Mouse (Mus musculus) ES-Bruce4 (cell line): Measurements from ENCODE around the gene Gm20521.

Experiments used
- CTCF ChIP-seq: IDR thresholded peaks from one replicate; pipeline ENCODE4 v1.8.1; 2011; ENCODE audit warnings: low read depth, low read length
- EP300 ChIP-seq: IDR thresholded peaks from 2 replicates; pipeline ENCODE4 v1.6.1; 2011; ENCODE audit warnings: low read depth, low read length; ENCODE audit not compliant: insufficient read depth
- POLR2A ChIP-seq: IDR thresholded peaks from one replicate; pipeline ENCODE4 v1.8.1; 2011; ENCODE audit warnings: low read length; ENCODE audit not compliant: insufficient read depth

DNA sequence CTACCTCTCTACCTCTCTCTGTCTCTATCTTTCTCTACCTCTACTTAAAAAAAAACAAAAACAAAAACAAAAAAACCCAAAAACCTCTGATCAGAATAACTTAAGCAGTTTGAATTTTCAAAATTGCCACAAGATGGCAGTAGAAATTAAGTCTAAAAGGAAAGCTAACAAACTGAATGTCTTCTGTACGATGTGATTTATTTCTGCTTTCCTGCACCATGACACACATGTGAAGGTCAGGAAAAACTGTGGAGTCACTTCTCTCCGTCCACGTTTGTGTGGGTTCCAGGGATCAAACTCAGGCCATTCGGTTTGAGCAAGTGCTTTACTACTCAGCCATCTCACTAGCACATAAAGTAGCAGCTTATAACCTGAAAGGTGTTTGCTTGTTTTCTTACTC lies 39.8 kb upstream of the Gm20521 start:
- TF ChIP-seq POLR2A: no peak
- TF ChIP-seq CTCF: no peak
- TF ChIP-seq EP300: no peak
